Mouse (Mus musculus): Measurements from ENCODE around the gene Tubg2.

The Tubg2 gene

DNA sequence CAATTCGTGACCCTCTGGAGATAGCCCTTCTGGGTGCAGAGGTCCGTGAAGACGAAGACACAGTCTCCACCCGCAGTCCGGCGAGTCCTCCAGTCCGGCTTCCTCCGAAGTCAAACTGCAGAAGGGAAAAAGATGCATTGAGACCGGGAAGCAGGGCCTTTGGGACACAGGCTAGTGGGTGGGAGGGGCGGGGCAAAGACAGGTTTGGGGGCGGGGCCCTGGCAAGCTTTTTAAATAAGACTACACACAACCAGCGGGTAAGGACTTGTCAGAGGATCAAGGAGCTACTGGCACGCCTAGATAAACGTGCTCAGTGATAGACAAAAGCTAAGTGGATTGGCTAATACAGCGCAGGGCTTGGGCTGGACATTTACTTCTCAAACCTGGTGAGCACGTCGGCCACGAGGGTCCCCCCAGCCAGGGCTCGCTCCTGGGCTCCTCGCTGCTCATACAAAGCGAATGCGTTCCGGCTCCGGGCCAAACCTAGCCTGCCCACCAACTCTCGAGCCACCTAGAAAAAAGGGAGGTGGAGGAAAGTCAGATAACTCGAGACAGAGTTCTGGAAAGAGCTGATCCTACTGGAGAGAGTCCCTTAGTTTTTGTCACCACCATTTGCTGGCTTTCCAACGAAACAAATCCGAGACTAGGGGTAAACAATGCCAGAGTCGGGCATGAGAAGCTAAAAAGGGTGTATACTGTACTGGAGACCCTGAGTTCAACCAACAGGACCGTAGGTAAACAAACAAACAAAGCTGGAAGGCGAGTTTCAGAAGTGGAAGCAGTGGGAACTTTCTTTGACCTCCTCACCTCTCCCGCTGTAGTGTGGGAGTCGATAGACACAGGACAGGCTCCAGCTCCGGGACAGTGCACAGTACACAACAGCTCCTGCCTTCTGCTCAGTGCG, 9.2 kb downstream of the Tubg2 start:
- no peak for DNase-seq (ENCODE audit: low spot score)

DNA sequence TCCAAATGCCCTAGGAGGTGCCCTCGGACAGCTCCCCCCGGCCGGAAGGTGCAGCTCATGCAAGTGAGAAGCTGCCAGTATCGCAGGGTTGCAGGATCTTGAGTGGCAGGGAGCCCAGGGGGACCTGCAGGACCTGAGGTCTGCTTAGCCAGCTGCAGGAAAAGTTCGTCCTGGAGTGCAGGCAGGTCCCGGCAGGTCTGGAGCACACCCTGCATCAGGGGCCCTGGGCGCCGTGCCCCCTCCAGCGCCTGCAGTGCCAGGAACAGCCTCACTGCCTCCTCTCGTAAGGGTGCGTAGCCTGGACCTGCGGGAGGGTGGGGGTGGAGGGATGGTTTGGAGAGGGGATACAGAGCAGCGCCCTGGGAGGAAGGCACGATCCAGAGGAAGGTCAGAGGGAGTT, 10.7 kb downstream of the Tubg2 start:
- no peak for DNase-seq (ENCODE audit: low spot score)

DNA sequence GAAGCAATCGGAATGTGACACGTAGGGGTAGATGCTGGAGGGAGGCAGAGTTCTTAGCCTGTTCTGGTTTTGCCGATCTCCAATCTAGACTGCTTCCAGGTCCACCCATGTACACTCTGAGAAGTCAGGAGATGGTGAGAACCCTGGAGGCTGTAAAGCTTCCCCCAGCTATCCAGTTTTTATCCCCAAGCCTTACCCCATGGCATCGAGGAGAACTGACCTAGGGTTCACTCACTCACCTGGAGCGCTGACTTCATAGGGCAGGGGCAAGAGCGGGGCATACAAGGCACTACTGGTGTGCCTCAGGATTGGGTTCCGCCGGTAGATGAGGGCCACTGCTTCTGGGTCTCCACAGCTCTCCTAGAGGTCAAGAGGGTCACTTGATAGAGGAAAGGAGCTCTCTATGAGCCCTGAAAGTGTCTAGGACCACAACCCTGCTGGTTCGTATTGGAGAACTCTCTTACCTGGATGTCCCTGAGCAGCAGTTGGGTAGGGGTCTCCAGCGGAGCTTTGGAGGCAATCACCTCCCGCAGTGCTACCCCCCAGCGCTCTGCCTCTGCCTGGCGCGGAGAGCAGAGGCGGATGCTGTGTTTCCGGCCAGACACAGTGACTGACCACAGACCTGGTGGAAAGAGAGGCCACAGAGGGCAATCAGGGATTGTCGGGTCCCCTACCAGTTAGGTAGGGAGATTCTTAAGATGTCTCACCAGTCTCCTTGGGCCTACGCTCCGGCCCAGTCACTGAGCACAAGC, 11.7 kb downstream of the Tubg2 start:
- no peak for DNase-seq (ENCODE audit: low spot score)

- DNase-seq (ENCODE audit: low spot score) = no peak
Observed at GRCm38 (mm10) chr11:101167963-101168300, 12.2 kb downstream of the Tubg2 start.

DNA sequence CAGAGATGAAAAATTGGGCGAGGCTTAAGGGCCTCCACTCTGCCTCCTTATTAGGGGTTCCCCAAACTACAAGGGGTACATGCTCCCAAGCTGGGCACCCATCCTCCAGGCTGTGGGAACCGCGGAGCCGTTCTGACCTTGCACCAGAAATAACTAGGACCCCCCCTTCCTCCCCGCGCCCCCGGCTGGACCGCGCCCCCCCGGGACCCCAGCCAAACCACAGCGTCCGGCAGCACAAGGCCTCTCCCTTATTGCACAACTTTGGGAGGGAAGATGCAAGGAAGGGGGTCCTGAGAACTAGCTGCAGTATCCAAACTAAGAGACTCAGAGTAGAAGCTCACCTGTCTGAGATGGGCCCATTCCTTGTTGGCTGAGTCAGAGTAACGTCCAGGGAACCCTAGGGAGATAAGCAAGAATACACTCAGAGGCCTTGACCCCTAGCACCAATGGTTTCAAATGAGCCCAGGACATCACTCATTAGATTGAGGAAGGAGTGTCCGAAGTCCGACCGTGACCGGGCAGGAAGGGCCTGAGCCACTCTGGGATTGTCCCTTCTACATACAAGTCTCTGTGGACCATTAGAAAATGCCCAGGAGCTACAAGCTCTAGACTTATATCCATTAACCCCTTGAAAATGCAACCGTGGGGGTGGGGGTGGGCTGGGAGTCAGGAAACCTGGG, 12.7 kb downstream of the Tubg2 start:
- DNase-seq (ENCODE audit: low spot score) = no peak

DNA sequence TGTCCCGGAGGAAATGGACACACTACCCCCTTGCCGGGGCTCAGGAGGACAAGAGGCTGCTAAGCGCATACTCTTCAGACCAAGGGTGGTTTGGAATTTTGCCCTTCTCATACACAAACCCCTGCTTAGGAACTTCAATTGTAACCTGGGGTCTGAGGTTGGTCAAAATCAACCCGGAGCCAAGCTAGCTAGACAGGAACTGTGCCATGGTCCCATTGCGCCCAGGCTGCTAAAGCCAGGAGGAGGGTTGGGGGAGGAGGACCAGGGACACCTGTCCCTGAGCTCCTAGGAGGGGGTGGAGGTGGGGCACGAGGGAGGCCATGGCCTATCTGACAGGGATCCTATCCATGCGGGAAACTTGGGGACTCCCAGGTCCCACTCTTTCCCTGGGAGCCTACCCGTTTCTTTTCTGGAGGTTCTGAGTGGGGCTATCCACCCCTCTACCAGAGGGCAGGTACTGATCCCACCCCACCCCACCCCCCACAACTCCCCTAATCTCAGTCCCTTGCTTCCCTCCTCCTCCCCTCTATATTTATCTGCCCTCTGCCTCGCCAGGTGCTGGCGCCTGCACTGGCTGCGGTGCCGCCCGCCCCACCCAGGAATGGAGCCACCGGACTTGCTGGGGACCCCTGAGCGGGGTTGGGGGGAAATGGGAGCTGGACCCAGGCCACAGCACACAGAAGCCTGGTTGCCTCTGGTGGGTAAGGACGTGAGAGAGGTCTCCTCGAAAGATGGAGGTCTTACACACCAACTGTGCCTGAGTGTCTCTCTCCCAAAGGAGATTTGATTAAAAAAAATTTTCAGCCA, 13.8 kb downstream of the Tubg2 start:
- no peak for DNase-seq (ENCODE audit: low spot score)

DNA sequence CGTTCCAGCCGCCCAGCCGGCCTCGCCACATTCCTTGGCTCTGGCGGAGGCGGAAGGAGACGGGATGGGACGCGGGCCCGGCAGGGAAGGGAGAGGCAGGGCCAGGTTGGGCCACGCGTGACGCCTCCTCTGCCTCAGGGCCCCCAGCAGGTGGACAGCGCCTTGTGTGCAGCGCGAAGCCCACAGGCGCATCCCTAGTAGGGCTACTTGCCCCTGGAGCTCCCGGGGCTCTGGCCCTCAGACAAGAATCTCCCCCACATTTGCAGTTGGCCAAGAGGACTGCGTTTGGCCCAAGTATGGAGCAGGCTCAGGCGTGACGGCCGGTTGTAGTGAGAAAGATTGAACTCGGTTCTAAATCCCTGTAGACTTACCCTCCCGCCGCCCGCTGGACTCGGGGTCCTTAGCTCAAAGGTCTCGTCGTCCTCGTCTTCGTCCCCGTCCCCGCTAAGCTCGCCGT, 14.7 kb downstream of the Tubg2 start, which contains the start of gene Cntnap1:
TSS of gene Cntnap1 (plus strand) at position 170 of the 457 bp plus-strand sequence.
- DNase-seq (ENCODE audit: low spot score) = no peak

DNA sequence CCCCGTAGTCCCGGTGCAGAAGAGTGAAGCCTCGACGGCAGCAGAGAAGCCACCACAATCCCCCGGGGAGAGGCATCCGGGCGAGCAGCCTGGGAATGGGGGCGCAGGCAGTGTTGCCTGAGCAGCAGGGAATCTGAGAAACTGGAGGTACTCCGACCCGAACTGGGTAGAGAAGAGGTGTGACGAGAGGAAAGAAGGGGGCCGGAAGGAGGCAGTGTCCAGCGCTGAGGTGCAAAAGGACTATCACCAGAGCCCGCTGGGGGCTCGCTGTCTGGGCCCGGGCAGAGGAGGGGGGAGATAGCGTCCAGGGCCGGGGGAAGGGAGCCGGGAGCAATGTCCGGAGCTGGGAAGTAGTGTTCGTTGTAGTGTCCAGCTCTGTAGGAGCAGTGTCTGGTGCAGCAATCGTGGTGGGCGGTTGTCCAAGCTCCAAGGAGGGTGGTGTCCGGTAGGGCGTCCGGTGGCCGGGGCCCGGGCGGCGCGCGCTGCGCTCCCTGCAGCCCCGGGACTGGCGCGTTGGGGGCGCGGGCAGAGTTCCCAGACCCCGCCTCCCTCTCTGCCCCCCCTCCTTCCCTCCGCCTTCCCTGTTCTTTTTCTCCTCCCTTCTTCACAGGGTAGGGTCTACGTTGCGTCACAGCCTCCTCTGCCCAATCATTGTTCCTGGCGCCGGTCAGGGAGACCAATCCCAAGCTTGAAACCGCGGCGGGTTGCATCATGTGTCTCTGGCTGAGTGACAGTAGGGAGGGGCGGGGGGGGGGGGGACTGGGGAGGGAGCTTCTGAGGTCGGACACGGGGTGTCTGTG, 15.3 kb downstream of the Tubg2 start, which contains the start of gene Plekhh3:
TSS of gene Plekhh3 (minus strand) at position 541 of the 800 bp plus-strand sequence.
- DNase-seq (ENCODE audit: low spot score) = no peak

DNA sequence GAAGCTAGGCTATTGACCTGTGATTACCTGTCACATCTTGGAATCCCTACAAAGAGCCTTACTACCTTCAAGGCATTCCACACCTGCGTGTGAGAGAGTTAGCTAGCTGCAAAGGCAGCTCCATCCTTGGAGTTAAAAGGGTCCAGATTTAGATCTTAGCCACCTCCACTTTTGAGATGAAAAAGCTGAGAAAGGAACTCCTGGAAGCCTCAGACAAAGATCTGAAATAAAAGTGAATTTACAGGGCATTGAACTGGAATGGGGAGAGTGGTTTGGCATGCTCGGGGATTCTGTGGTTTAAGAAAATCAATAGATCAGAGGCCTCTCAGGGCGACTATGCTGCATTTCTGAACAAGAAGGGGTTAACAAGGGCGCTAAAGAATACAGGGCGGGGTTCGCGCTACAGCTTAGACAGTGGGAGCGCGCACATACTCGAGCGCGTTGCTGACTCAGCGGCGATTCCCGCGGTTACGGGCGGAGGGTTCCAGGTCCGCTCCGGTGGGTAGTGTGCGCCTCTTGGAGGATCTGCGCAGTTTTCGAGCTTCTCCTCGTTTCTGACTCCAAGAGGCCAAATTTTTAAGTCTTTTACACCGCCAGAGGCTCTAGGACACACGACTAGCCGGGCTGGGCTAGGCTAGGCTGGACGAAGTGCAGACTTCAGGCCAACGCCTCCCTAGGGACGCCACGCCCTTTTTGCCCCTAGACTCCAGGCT, 16.2 kb downstream of the Tubg2 start:
- no peak for DNase-seq (ENCODE audit: low spot score)

DNA sequence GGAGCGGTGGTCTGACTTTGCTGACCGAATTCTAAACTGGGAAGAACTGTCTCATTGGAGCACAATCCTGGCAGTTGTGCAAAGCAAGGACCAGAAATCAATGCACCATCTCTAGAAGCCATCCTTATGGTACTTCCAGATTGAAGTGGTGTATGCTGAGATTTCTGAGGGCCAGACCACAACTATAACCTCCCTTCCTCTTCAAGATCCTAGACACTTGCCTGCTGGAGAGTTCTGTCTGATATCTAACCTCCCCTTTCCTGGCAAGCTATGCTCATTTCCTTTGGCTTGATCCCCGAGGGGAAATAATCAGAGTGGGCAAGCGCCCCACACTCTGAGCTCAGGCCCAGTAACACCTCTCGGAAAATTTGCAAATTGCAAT, 16.7 kb downstream of the Tubg2 start:
- no peak for DNase-seq (ENCODE audit: low spot score)

DNA sequence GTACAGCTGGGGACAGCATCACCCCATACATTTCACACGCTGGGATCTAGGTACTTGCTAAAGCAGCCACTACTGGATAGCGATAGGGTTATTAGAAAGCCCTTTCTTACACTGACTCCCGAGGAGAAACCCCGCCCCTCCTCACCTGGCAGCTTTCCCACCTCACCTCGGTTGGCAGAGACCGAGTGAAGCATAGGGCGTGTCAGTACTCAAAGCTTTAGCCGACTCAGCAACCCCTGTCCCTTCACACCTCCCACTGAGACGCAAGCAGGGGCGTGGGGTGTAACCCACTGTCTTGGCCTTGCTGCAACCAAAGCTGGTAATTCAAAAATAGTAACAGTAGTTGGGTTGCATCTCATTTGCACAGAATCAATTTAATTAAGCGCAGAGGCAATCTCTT, 17.4 kb downstream of the Tubg2 start:
- no peak for DNase-seq (ENCODE audit: low spot score)

GRCm38 (mm10) chr11:101173631-101174388, 18.1 kb downstream of the Tubg2 start:
- DNase-seq (ENCODE audit: low spot score) = peak; percentile 61

DNA sequence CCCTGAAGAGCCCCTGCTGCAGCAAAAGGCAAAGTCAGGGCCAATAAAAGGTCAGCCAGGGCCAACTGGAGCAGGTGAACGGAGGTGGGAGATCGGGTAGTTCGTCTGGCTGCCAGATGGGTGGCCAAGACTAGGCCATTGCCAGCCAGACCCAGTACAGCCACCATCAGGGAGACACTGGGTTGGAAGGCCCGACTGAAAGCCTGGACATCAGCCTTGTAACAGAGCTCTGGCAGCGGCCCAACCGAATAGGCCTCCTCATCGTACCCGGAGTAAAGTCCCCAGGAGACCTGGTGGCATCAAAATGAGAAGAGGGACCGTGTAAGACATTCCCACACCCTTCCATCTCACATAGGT, 18.7 kb downstream of the Tubg2 start:
- DNase-seq (ENCODE audit: low spot score) = no peak

DNA sequence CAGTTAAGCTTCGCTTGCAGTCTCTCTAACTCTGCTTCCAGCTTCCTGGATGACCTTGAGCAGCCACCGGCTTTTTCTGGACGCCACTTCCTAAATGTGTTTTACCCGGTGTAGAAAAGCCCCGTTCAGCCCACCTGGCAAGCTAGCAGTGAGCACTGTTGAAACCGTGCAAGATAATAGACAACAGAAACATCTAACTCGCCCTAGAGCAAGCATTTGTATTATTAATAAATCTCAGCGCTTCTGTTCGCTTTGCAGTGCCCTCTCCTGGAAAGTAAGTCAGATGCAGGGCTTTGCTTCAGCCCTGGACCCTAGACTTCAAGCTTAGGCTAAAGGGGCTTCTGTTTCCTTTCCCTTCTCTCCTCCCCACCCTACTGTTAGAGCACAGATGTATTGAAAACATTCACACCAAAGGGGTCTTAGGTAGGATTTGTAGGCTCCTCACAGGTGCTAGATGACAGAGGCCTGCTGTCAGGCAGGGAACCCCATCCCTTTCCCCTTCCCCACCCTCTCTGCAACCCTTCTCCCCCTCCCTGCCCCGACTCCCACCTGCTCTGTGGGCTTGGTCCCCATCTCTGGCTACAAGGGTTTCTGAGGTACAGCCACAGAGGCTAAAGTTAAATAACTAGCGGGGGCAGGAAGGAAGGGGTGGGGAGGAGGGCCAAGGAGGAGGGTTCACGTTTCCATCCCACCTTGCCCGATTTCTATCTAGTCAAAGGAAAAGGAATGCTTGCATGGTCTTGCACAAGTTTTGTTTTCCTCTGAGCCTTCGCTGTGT, 19.3 kb downstream of the Tubg2 start, which contains the start of gene Ccr10:
TSS of gene Ccr10 (minus strand) at position 593 of the 778 bp plus-strand sequence.
- no peak for DNase-seq (ENCODE audit: low spot score)

- DNase-seq (ENCODE audit: low spot score) = no peak
Observed at GRCm38 (mm10) chr11:101175636-101176116, 20.0 kb downstream of the Tubg2 start.

GRCm38 (mm10) chr11:101176117-101176691, 20.5 kb downstream of the Tubg2 start:
- no peak for DNase-seq (ENCODE audit: low spot score)

GRCm38 (mm10) chr11:101176933-101177773, 21.4 kb downstream of the Tubg2 start:
- peak; percentile 46 for DNase-seq (ENCODE audit: low spot score)
